In genomic region chr11:119942201-119942726, GRCm38 (mm10) we compare ENCODE assay signal across 7 mouse cellular contexts. TPM values are rescaled to one million over a fixed set of nuclear protein-coding genes. Genes with fewer than 3 reads are reported as not detected.
A peak's percentile ranks its signal among the peaks of the same experiment; 100 is the strongest.
DNase-seq lines count a peak whose midpoint lies in the region; ATAC-seq lines count a peak whose summit lies in the region.

No protein-coding gene starts in this region.

- DNase-seq in kidney, adult 11 months: no peak
- DNase-seq in R1 (ENCODE audit: low read depth, low spot score): peak; percentile 89
- peak; percentile 58 for DNase-seq in forebrain, embryonic 14.5 days (ENCODE audit: low spot score)
- DNase-seq in liver, embryonic 13.5 days: no peak
- no peak for DNase-seq in adrenal gland, postnatal 14 days

- H3K9me3 ChIP-seq in kidney, embryonic 14.5 days (ENCODE audit: control insufficient read depth, low read length): no peaks in the 10 kb centered on the region
- H3K9me3 ChIP-seq in forebrain, embryonic 14.5 days (replicated peaks; ENCODE audit: control insufficient read depth, low read length): no peaks in the 10 kb centered on the region
- no peaks in the 10 kb centered on the region for H3K9me3 ChIP-seq in liver, embryonic 13.5 days (replicated peaks)
- H3K9me3 ChIP-seq in stomach, embryonic 15.5 days: no peaks in the 10 kb centered on the region

- peak overlapping the region; percentile 85 for H3K27ac ChIP-seq in kidney, embryonic 14.5 days (ENCODE audit: low read depth, low read length)
- peak overlapping the region; percentile 82 for H3K27ac ChIP-seq in forebrain, embryonic 14.5 days (ENCODE audit: low read depth, low read length)
- peak overlapping the region; percentile 63 for H3K27ac ChIP-seq in liver, embryonic 13.5 days
- H3K27ac ChIP-seq in stomach, embryonic 15.5 days: peak overlapping the region; percentile 89

- no peaks in the 10 kb centered on the region for H3K27me3 ChIP-seq in kidney, embryonic 14.5 days (ENCODE audit: control insufficient read depth, insufficient read depth, low read length)
- H3K27me3 ChIP-seq in forebrain, embryonic 14.5 days (replicated peaks; ENCODE audit: control insufficient read depth, insufficient read depth, low read length): no peaks in the 10 kb centered on the region
- H3K27me3 ChIP-seq in liver, embryonic 13.5 days: peaks cover 80% of the 10 kb centered on the region
- H3K27me3 ChIP-seq in stomach, embryonic 15.5 days (replicated peaks): no peaks in the 10 kb centered on the region

- H3K9ac ChIP-seq in kidney, embryonic 14.5 days (ENCODE audit: low read depth, low read length): peak overlapping the region; percentile 68
- peak overlapping the region; percentile 71 for H3K9ac ChIP-seq in forebrain, embryonic 14.5 days (ENCODE audit: low read length)
- peak overlapping the region; percentile 65 for H3K9ac ChIP-seq in liver, embryonic 13.5 days
- peak overlapping the region; percentile 51 for H3K9ac ChIP-seq in stomach, embryonic 15.5 days

- peak overlapping the region; percentile 66 for H3K4me2 ChIP-seq in kidney, embryonic 14.5 days (replicated peaks; ENCODE audit: low read depth, low read length)
- peak overlapping the region; percentile 97 for H3K4me2 ChIP-seq in forebrain, embryonic 14.5 days (ENCODE audit: low read length)
- H3K4me2 ChIP-seq in liver, embryonic 13.5 days: peak overlapping the region; percentile 94
- H3K4me2 ChIP-seq in stomach, embryonic 15.5 days: peak overlapping the region; percentile 78

- peaks cover 65% of the 10 kb centered on the region for H3K4me1 ChIP-seq in kidney, embryonic 14.5 days (ENCODE audit: control insufficient read depth, insufficient read depth, low read length)
- H3K4me1 ChIP-seq in forebrain, embryonic 14.5 days (ENCODE audit: control insufficient read depth, insufficient read depth, low read length): peaks cover 27% of the 10 kb centered on the region
- H3K4me1 ChIP-seq in liver, embryonic 13.5 days (replicated peaks): peaks cover 88% of the 10 kb centered on the region
- peaks cover 58% of the 10 kb centered on the region for H3K4me1 ChIP-seq in stomach, embryonic 15.5 days

- peak overlapping the region; percentile 55 for H3K4me3 ChIP-seq in kidney, embryonic 14.5 days (ENCODE audit: low read length)
- peak overlapping the region; percentile 70 for H3K4me3 ChIP-seq in forebrain, embryonic 14.5 days (ENCODE audit: low read depth, low read length)
- peak overlapping the region; percentile 69 for H3K4me3 ChIP-seq in liver, embryonic 13.5 days (replicated peaks)
- H3K4me3 ChIP-seq in stomach, embryonic 15.5 days (replicated peaks): peak overlapping the region; percentile 84

- under 1% methylated on average over 43 of the region's 43 CpGs for WGBS in kidney, embryonic 14.5 days
- WGBS in forebrain, embryonic 14.5 days: under 1% methylated on average over 40 of the region's 43 CpGs
- WGBS in liver, embryonic 13.5 days (ENCODE audit: insufficient replicate concordance): 1% methylated on average over 42 of the region's 43 CpGs
- WGBS in stomach, embryonic 15.5 days: under 1% methylated on average over 42 of the region's 43 CpGs

- no peaks in the 10 kb centered on the region for H3K36me3 ChIP-seq in kidney, embryonic 14.5 days (ENCODE audit: control insufficient read depth, insufficient read depth, low read length)
- no peaks in the 10 kb centered on the region for H3K36me3 ChIP-seq in forebrain, embryonic 14.5 days (ENCODE audit: control insufficient read depth, insufficient read depth, low read length)
- H3K36me3 ChIP-seq in liver, embryonic 13.5 days: no peaks in the 10 kb centered on the region
- H3K36me3 ChIP-seq in stomach, embryonic 15.5 days: no peaks in the 10 kb centered on the region

- ATAC-seq in kidney, embryonic 14.5 days (ENCODE audit: low FRiP score, low TSS enrichment): peak; percentile 76
- ATAC-seq in forebrain, embryonic 14.5 days: peak; percentile 53
- ATAC-seq in liver, embryonic 13.5 days (ENCODE audit: low read depth): peak; percentile 24
- peak; percentile 42 for ATAC-seq in stomach, embryonic 15.5 days (ENCODE audit: insufficient read depth, low FRiP score, low read depth)

RNA-seq across cellular contexts. Expression of gene Baiap2, which starts 0.3 kb away (rescaled TPM):
- polyA plus RNA-seq in kidney, embryonic 14.5 days (2014; fragmentation: Nextera tagmentation; extraction: Ambion mirVana): 15.7 and 18.2 TPM in 2 replicates
- 18.7 and 25.2 TPM in 2 replicates for polyA plus RNA-seq in forebrain, embryonic 14.5 days (2014; fragmentation: Nextera tagmentation; extraction: Ambion mirVana)
- 5.1 and 5.5 TPM in 2 replicates for polyA plus RNA-seq in liver, embryonic 13.5 days (2015; fragmentation: Nextera tagmentation; extraction: Ambion mirVana)
- 24.8 and 30.9 TPM in 2 replicates for polyA plus RNA-seq in stomach, embryonic 15.5 days (2015; fragmentation: Nextera tagmentation; extraction: Ambion mirVana)
- 20.8 TPM in 2 replicates for total RNA-seq in adrenal gland, postnatal 14 days (2021)

RNA-seq across cellular contexts. Expression of gene Chmp6, which starts 29.0 kb away (rescaled TPM):
- polyA plus RNA-seq in kidney, embryonic 14.5 days (2014; fragmentation: Nextera tagmentation; extraction: Ambion mirVana): 87.1 and 94.0 TPM in 2 replicates
- polyA plus RNA-seq in forebrain, embryonic 14.5 days (2014; fragmentation: Nextera tagmentation; extraction: Ambion mirVana): 90.0 and 92.7 TPM in 2 replicates
- polyA plus RNA-seq in liver, embryonic 13.5 days (2015; fragmentation: Nextera tagmentation; extraction: Ambion mirVana): 37.4 and 37.6 TPM in 2 replicates
- 79.4 and 86.0 TPM in 2 replicates for polyA plus RNA-seq in stomach, embryonic 15.5 days (2015; fragmentation: Nextera tagmentation; extraction: Ambion mirVana)
- 31.0 and 37.3 TPM in 2 replicates for total RNA-seq in adrenal gland, postnatal 14 days (2021)

Comparison
In these comparisons a context has a peak if more than half of its experiments do, and no peak if none do; other contexts are left out.
1. ATAC-seq: peak in every context shown above with its lines; median percentile 76 in kidney, embryonic 14.5 days; 53 in forebrain, embryonic 14.5 days; 42 in stomach, embryonic 15.5 days; 24 in liver, embryonic 13.5 days.
2. DNase-seq: peak in R1 (single experiment) and forebrain, embryonic 14.5 days (single experiment); none in kidney, adult 11 months (single experiment), liver, embryonic 13.5 days (single experiment) and adrenal gland, postnatal 14 days (single experiment).
3. Peak in every context shown above with its lines, with median percentiles within 50 percentile points of each other: H3K27ac ChIP-seq, H3K4me2 ChIP-seq, H3K4me3 ChIP-seq and H3K9ac ChIP-seq.